Mouse (Mus musculus) heart, adult 18-20 months (tissue): ENCODE measurements around the gene Ptprcap. TPM values are rescaled to one million over a fixed set of nuclear protein-coding genes. Genes with fewer than 3 reads are reported as not detected.
"Not testable (repeated sequence)": the region's sequence is repeated elsewhere in the genome, so short reads cannot be mapped to it uniquely, and the experiment has no call there.

Experiments used
- DNase-seq, 2 experiments: peaks; one replicate each; pipeline ENCODE4 v3.0.0; 2021 to 2022; ENCODE audit warnings: mixed read lengths in 1 of 2
- total RNA-seq, 2 experiments: library from RNA; stranded (reverse); gene quantifications; 2 replicates each; pipeline ENCODE4 v1.2.3; 2021

Ptprcap gene
- total RNA-seq, 2 experiments from 2014 or later: 0.69 to 8.4 TPM

DNA sequence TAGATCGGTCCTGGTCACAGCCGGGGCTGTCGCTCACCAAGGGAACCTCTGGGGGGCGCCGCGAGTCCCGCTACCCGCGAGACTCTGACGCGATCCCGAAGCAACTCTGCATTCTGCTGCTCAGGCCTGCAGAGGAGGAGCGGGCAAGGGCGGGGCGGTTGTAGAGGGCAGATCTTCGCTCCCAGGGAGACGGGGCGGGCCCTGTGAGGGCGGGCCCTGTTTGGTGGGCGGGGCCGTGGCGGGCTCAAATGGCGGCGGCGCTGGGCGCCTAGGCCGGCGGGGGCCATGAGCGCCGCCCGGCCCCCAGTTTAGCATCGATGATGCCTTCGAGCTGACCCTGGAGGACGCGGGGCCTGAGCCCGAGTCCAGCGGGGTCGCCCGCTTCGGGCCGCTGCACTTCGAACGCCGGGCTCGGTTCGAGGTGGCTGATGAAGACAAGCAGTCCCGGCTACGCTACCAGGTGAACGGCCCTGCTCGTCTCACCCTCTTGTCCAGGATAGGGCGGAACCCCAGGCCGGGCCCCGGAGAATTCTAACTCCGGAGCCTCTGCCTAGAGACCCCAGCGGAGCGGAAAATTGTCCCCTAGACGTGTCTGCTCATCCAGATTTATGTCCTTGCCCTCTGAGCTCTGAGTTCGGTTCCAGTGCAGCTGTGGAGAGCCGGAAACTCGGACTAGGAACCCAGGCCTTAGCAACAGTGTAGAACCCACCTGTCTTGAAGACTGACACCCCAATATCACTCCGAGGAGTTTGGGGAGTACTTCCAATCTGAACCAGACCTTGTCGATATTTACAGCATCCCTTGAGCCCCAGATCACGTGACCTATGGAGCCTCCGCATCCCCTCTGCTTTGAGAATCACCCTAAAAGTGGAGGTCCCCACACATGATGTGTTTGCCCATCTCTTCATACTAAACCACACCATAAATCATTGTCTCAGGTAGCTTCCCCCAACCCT is 27.4 kb upstream of the Ptprcap start, which contains the start of gene Aip:
Gene Aip, minus strand, starts transcription at position 118 of the 956 bp plus-strand sequence.
- peak; percentile 98 to 99 for DNase-seq

DNA sequence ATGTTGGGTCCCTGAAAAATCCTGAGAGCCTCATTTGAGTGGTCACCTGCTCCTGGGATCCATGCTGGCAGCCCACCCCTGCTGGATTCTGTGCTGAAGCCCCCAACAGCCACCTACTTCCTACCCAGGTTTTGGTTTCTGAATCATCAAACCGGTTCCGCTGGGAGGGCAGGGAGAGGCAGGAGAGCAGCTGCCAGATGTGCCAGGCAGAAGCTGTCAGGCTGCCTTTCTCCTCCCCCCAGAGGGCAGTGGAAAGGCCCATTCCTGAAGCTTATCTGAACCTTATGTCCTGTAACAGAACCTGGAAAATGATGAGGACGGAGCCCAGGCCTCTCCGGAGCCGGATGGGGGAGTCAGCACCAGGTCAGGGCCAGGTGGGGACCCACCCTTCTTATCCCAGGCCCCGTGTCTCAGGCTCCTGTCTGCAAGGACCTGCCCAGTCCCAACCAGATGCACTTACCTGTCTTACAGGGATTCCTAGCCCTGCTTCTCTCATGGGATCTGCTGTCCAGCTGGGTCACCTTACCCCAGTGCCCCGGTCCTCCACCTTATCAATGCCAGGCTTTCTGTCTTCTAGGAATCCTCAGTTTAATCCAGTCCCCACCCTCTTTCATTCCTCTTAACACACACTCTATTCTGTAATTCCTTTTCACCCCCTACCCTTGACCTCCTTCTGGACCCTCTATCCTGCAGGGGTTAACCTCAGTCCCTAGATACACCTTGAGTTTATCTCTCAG is 26.5 kb upstream of the Ptprcap start:
- no peak for DNase-seq

DNA sequence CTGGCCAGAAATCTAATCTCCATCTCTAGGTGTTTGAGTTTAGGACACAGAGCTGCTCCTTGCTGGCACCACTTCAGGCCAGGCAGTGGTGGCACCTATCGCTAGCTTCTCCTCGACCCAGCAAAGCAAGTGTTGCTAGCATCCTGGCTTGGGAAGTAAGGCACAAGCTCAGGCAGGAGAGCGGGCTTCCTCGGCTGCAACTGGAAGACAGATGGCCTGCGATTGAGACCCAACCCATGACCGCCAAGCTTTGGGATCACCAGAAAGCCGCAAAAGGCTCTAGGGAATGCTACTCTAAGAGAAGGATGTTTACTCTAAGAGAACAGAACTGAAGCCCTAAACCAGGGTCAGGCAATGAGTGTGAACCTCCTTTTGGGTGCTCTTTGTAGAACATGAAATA is 23.9 kb upstream of the Ptprcap start:
- DNase-seq: no peak

DNA sequence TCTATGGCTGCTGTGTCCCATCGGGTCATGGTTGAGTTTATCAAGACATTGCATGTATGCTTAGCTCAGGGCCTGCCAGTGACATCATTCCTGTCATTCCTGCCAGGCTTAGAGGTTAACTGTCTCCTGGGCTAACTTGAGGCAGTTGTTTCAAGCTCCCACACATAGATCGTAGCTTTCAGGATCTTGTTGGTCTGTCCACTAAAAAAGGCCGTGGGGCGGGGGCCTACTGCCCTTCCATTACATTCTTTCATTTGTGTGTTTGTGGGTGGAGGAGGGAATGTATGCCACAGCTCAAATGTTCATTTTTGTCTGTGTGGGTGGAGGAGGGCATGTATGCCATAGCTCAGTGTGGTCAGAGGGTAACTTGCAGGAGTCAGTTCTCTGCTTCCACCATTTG is 23.3 kb upstream of the Ptprcap start:
- no peak for DNase-seq

DNA sequence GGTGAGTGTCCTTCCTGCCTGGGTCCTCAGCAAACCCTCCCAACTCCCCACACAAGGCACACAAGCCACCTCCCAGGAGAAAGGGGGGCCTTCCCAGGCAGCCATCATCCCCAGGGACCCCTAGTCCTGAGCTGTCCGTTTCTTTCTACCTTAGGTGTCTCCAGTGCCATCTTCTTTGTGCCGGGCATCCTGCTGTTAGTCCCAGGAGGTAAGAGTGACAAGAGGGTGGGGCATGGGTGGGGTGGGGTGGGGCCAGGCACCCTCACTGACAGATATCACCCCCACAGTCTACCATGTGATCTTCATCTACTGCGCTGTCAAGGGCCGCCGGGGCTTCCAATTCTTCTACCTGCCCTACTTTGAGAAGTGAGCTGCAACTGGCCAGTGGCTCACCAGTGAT is 22.3 kb upstream of the Ptprcap start:
- no peak for DNase-seq

DNA sequence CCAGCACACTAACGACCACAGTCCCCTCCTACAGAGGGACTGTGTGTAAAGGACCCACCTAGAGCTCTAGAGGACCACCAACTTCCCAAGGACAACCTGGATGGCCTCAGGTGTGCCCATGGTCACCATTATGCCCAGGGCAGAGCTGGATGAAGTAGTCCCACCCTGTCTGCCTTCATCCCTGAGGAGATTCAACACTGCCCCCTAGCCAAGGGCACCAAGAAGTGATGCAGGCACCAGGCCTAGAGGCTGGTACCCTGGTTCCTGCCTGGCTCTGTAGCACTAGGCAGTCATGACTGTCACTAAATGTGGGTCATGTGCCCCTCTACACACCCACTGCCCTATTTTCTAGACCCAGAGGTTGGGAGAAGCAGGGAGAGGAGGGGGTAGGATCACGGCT is 21.6 kb upstream of the Ptprcap start:
- no peak for DNase-seq

DNA sequence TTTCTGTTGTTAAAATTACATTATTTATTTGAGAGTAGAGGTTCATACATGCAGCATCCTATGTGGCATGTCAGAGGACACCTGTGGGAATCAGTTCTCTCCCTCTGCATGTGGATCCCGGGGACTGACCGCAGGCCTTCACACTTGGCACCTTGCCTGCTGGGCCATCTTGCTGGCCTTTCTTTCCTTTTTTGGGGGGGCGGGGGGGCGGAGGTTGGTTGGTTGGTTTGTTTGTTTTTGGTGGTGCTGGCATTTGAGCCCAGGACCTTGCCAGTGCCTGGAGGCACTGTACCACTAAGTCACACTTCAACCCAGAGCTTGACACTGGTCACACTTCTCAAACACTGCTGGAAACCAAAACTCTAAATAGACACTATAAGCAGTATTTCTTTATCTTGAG is 19.1 kb upstream of the Ptprcap start:
- no peak for DNase-seq

DNA sequence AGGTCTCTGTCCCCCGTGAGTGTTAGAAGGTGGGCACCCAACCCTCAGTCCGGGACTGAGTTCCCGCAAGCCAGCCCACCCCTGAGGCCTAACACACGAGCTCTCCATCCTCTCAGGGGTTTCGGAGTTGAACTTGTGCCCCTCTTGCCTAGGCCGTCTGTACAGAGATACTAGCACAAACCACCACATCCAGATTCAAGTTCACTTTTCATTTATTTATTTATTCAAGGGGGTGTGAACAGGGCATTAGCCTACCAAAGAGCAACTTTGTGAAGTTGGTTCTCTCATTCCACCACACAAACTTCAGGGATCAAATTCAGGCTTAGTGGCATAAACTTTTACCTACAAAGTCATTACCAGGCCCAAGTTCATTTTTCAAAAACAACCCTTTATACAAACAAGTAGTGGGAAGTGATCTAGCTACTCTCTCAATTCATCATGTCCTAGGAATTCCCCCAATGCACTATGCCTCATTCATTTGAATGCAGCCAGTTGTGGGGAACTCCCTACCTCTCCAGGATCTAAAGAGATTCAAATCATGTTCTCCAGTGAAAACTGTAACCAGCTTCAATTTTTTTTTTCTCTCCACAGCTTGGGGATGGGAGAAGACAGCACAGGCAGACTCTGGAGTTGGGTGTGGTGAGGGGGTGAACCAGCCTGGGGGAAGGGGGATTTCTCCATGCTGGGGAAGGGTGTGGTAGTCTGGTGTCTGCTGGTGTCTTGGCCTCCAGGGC is 18.0 kb upstream of the Ptprcap start:
- not testable (repeated sequence) for DNase-seq

DNA sequence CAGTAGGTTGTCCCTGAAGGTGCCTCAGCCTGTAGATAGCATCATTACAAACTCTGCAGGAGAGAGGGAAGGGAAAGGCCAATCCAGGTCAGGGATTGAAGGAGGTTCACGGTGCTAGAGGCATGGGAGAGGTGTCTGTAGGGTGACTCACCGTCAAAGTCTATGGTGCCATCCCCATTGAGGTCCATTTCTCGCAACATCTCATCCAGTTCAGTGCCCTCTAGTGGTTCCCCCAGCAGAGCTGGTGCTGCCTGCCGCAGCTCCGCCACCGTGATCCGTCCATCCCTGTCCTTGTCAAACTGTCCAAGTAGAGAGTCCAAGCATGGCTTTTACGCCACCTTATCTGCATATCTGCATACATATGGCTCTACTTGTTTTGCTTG is 17.4 kb upstream of the Ptprcap start:
- not testable (repeated sequence) for DNase-seq

DNA sequence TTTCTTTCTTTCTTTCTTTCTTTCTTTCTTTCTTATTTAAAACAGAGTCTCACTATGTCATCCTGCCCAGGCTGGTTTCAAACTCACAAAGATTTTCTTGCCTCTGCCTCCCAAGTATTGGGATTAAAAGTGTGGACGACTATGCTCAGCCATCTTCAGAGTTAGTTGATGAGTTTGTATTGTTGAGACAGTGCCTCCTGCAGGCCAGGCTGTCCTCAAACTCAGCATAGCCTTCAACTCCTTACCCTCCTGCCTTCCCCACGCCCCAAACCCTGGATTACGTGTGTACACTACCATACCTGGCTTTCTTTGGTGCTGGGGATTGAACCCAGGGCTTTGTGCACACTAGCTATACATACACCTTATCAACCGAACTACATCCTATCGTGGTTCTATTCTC is 16.9 kb upstream of the Ptprcap start:
- DNase-seq: no peak

DNA sequence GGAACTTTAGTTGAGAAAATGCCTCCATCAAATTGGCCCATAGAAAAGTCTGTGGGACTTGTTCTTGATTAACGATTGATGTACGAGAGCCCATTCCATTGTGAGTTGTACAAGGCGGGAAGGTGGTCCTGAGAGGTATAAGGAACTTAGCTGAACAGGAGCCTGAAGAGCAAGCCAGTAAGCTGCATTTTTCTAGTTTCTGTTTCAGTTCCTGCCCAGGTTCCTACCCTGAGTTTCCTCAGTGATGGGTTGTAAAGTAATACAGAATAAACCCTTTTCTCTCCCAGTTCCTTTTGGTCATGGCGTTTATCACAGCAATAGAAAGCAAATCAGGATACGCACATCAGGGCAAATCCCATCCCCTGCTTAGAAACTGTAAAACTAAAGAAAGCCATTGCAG is 15.5 kb upstream of the Ptprcap start:
- DNase-seq: no peak

DNA sequence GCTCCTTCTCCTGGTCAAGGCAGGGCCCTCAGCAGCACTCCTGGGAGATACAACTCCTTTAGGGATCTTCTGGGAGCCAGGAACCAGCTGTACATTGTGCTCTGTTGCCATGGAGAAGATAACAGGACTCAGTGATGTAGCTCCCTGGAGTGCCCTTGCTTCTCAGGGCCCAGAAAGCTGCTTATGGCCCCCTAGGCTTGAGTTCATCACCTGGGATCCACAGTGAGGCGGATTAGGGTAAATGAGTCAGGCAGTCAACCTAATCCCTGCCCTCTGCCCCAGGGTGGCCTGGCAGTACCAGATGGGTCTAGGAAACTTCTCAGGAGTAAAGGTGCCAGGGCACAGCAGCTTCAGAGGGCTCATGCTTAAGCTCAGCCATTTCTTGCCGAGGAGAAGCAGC is 14.0 kb upstream of the Ptprcap start, which contains the start of gene Gpr152:
Gene Gpr152, plus strand, starts transcription at position 342 of the 400 bp plus-strand sequence.
- no peak for DNase-seq

DNA sequence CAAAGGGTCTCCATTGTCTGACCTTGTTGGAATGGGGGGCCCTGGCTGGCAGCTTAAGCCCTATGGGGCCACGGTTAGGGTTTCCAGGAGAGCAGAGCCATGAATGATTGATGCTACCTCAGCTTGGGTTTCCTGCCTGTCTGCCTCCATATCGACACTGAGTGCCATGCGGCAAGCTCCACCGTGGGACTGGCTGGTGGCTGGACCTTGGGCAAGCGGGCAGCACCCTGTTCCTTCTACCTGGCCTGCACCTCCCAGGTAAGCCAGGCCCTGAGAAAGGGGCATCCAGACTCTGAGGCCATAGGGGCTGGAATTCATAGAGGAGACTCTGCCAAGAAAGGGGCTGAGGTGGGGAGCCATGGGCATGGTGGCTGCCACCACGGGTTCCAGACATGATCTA is 13.3 kb upstream of the Ptprcap start:
- no peak for DNase-seq

DNA sequence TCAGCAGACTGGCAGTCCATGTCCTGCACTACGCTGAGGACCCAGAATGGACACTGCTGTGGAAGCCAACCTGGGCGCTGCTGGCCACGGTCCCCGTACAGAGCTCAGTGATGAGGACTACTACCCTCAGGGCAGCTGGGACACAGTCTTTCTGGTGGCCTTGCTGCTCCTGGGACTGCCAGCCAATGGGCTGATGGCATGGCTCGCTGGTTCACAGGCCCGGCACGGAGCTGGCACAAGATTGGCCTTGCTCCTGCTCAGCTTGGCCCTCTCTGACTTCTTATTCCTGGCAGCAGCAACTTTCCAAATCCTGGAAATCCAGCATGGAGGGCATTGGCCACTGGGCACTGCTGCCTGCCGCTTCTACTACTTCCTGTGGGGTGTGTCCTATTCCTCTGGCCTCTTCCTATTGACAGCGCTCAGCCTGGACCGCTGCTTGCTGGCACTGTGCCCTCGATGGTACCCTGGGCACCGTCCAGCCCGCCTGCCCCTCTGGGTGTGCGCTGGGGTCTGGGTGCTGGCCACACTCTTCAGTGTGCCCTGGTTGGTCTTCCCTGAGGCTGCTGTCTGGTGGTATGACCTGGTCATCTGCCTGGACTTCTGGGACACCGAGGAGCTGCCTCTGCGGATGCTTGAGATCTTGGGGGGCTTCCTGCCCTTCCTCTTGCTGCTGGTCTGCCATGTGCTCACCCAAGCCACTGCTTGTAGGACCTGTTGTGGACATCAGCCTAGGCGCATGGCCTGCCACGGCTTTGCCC is 10.8 kb upstream of the Ptprcap start:
- no peak for DNase-seq

DNA sequence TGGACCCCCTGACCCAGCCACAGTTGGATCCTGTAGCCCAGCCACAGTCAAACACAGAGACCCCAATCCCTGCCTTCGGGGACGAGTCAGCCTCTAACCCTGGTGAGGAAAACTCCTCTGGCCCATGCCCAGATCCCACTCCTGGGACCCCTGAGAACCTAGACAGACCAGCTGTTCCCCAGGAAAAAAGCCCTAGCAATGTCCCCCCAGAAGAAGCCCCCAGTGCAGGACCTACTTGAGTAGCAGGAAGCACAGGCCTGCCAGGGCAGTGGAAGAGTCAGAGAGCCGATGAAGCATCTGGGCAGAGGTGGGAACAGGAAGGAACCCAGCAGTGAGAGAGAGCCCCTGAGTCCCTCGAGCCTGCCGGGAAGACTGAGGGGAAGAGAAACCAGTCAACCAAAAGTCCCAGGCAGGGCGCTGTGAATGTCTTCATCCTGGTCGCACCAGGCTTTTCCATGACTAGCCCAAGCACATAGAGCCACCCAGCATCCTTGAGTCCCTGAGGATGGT is 9.6 kb upstream of the Ptprcap start, which contains the start of gene Cabp4:
Gene Cabp4, minus strand, starts transcription at position 275 of the 510 bp plus-strand sequence.
- DNase-seq: no peak

DNA sequence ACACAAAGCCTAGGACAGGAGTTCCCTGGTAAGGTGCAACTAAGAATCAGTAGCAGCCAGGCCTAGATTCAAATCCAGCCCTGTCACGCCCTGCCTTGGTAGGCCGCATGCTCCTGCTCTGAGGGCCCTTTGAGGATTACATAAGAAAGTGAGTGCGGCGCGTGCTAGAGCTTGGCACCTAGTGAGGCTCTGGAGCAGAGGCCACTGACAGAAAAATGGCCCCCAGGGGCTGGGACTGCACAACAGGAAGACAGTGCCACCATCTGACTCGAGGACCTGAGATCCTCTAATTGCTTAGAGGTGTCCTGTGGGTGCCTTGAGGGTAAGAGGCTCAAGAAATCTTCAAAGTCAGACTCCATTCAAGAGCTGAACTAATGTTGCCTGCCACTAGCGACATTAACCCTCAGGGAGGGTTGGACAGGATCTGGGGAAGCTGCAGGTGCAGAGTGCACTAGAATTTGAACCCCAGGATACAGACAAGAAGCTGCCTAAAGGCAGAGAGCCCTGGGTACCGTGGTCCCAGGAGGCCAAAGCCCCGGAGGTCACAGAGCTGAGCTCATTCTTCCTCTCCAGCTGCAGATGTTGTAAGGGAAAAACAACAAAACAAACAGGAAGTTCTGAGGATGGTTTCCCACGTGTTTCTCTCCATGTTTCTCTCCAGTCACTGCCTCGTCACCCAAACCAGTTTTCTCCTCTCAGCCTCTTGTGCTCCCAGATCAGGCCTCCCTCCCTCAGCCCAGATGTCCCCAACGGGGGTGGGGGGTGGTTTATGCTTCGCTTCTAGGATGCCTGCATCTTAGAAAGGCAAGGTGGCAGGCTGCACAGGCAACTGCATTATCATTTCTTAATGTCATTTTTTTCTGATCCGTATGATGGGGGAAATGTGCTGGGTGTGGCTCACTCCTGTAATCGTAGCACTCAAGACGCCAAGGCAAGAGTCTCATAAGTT is 8.6 kb upstream of the Ptprcap start:
- peak; percentile 49 to 74 for DNase-seq

DNA sequence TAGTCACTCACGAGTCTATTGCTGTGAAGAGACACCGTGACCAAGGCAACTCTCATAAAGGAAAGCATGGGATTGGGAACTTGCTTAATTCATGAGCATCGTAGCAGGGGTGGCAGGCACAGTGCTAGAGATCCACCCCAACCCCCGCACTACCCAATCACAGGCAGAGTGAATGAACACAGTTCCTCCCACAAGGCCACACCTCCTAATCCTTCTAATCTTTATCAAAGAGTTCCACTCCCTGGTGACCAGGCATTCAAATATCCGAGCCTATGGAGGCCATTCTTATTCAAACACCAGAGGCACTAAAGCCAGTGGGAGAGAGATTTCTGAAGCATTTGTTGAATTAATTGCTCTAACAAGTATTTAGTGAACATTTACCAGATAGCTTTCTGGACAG is 7.5 kb upstream of the Ptprcap start:
- DNase-seq: no peak

DNA sequence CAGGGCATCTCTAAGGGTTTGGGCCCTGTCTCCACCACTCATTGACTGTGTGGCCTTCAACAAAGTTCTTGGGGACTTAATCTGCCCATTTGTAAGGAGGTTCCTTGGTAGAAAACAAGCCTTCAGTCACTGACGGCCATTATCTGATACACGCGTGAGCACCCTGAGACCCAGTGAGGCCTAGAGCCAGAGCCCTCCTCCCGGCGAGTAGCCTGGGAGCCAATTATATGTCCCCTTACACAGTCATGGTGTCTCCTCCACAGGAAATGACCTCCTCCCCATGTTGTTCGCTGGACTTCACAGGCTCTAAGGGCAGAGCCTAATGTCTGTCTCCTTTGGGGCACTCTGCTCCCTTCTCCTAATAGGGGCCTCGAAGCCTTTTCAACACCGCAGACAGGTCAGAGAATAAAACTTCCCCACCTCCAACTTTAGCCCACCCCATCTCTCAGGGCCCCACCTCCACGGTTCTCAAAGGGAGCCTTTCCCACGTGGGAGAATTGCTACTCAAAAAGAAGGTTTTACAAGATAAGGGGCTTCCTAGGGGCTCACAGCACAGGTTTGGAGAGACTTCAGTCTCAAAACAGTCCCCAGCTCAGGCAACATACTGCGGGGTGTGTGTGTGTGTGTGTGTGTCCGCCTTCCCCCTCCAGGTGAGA is 6.9 kb upstream of the Ptprcap start:
- DNase-seq: no peak

DNA sequence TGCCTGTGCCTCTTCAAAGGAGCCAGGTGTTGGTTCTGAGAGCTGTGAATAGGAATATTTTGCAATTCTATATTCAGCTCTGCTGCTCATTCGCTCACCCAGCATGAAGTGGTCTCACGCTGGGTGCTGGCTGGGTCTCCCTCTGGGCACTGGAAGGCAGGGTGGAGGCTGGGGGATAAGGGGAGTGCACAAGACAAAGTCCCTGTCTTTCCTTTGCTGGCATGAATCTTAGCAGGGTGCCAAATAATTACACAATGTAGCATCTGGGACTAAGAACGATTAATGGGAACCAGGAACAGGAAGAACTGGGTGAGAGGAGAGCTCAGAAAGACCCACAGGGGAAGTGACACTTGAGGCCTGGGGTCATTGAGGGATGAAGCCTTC is 6.4 kb upstream of the Ptprcap start:
- peak in 1 of 2 experiments; percentile 57 for DNase-seq
